Mouse (Mus musculus): ENCODE results near the gene Galnt17. TPM values are rescaled to one million over a fixed set of nuclear protein-coding genes. Genes with fewer than 3 reads are reported as not detected.

Galnt17 gene
- total RNA-seq, 1 experiment from 2014 or later: not detected

DNA sequence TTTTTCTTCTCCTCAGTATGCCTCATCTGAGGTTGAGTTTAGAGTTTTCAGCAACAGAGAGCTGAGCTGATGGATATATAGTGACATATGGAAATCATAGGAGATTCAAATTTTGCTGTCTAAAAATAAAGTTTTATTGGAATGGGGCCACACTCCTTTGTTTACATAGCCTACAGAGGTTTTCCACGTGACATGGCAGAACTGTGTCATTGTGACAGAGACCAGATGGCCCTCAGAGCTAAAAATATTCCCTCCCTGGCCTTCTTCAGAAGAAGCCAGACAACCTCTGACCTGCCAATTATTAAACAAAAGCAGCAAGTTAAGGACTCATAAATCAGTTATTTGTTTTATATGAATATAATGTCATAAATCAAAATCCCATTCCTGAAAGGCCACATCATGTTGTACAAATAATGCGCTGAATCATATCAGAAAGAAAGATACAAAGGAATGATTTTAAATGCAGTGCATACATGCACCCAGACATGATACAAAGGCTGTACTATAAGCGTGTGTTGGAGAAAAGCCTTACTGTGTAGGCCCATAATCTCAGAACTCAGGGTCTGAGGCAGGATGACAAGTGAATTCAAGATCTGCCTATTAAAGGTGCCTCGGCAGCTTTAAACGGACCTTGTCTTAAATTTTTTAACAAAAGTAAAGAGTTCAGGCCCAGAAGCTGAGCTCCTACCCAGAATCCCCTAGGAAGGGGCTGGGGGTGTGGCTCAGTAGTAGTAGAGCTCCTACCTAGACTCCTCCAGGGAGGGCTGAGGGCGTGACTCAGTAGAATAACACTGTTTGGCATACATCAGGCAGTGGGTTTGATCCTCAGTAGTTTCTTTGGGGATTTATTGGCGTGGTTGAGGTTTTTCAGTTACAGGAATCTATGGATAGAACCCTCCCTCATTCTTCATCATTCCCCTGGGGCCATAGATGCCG, 57.3 kb downstream of the Galnt17 start:
- ATAC-seq (ENCODE audit: extremely low read depth, insufficient number of reproducible peaks, low FRiP score, poor library complexity, severe bottlenecking): no peak

DNA sequence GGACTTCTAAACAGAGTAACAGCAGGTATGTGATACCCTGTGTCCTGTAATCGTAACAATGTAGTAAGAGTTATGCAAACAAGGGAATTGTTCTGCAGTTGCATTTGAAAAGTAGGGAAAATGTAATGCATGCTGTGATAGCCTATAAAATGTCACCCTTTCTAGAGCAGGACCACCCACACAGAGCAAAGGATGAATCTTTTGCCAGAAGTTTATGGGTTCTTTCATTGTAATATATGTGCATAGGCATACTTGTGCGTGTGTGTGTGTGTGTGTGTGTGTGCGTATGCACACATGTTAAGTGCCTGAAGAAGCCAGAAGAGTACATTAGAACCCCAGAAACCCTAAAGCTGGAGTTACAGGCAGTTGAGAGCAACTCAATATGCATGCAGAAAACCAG, 59.9 kb downstream of the Galnt17 start:
- no peak for ATAC-seq (ENCODE audit: extremely low read depth, insufficient number of reproducible peaks, low FRiP score, poor library complexity, severe bottlenecking)

DNA sequence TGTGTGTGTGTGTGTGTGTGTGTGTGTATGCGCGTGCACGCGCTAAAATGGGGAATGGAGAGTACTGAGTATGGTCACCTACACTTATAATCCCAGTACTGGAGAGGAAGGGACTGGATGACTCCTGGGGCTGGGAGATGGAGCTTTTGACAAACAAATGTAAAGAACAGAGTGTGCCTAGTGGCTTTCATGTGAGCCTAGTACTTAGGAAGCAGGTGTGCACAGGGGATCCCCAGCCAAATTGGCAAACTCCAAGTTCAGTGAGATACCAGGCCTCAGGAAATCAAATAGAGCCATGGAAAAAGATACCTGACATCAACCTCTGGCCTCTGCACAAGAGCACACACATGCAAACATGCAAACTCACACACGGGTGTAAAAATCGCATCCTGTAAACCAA, 61.7 kb downstream of the Galnt17 start:
- ATAC-seq (ENCODE audit: extremely low read depth, insufficient number of reproducible peaks, low FRiP score, poor library complexity, severe bottlenecking): no peak

DNA sequence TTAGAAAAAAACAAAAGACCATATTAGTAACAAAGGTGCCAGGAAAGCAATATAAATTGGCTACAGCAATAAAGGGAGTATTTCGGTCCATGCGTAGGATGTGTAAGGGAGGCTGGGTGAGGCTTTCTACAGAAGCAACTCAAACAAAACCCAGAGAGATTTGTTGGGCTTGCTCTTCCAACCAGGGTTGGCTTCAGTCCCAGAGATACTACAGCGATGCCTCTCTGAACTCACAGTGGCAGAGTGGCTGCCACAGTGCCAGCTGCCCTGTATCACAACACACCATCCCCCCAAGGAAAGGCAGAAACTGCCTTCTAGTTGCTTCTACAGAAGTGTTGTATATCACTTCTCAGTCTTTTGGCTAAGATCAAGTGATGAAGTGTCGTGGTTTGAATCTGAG, 66.6 kb downstream of the Galnt17 start:
- no peak for ATAC-seq (ENCODE audit: extremely low read depth, insufficient number of reproducible peaks, low FRiP score, poor library complexity, severe bottlenecking)

DNA sequence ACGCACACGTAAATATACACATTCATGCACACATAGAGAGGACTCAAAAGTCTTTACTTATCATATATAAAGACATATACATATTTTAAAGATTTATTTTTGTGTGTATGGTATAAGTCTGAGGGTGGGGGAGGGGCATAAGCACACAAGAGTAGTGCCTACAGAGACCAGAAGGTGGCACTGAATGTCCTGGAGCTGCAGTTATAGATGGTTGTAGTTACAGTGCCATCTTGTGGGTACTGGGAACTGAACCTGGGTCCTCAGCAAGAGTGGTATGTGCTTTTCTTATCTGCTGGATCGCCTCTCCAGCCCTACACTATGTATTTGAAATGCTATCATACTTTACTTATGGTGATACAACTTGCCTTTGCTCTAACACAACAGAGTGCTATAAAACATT, 68.5 kb downstream of the Galnt17 start:
- ATAC-seq (ENCODE audit: extremely low read depth, insufficient number of reproducible peaks, low FRiP score, poor library complexity, severe bottlenecking): no peak

DNA sequence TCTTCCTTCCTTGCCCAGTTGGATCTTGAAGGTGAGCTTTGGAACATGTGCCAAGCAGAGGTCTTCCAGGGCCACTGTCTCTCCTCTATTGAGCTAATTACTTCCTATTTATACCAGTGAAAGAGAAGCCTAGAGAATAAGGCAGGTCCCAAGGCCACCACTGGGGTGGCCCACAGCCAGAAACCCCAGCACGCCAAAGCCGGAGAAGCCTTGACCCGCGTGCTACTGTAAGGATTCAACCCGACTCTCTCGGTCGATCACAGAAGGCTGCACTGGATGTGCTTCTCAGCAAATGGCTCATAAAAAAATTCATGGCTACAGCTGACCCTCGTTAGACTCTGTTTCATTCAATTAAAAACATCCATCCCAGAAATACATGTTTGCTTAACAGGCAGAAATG, 71.4 kb downstream of the Galnt17 start:
- ATAC-seq (ENCODE audit: extremely low read depth, insufficient number of reproducible peaks, low FRiP score, poor library complexity, severe bottlenecking): no peak

DNA sequence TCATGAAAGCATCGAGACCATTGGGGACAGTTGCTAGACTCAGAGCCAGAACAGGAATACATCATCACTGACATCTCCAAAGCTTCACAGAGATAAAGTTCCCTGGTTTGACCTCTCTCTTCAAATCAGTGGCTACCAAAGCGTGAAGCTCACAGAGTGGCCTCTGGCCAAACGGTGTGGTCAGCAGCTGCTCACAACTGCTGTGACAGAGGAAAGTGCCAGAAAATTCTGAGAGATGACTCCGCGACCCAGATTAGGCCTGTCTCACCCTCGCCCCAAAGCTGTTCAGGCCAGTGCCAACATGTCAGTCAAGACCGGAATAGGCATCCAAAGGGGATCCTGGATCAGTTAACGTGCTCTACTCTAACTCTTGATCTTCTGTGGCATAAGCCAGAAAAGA, 74.5 kb downstream of the Galnt17 start:
- no peak for ATAC-seq (ENCODE audit: extremely low read depth, insufficient number of reproducible peaks, low FRiP score, poor library complexity, severe bottlenecking)

DNA sequence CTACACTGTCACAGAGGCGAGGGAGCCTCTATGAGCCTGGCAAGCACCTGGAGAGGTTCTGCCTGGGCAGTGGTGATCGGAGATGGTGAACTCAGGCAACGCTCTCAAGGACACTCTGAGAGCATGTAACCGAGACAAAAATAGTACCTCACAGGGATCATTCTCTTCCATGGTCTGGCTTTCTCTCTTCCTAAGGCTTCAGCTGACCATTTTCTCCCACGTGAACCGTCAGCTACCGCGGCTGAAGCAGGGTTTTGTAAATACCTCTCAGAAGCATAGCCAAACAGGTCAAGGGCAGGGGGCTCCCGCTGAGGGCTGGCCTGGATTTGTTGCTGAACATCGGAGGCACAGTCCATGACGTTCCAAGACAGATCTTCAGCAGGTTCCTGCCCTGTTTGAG, 77.2 kb downstream of the Galnt17 start:
- no peak for ATAC-seq (ENCODE audit: extremely low read depth, insufficient number of reproducible peaks, low FRiP score, poor library complexity, severe bottlenecking)

DNA sequence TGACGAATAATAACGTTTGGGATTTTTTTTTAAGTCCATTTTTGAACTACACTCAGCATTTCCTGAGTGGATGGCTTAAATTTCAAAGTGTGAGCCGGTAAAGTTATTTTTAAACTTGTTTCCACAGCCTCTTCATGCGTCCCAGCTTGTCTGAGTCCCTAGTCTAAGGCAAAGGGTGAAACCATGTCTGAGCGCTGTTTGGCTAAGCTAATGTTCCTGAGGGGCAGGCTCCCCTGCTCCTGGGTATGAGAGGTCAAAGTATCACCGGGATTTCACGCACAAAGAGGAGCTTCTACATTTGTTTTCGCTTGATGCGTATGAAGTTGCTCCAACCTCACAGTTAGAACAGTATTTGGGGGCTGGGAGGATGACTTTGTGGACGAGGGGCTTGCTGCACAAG, 78.6 kb downstream of the Galnt17 start:
- ATAC-seq (ENCODE audit: extremely low read depth, insufficient number of reproducible peaks, low FRiP score, poor library complexity, severe bottlenecking): no peak

DNA sequence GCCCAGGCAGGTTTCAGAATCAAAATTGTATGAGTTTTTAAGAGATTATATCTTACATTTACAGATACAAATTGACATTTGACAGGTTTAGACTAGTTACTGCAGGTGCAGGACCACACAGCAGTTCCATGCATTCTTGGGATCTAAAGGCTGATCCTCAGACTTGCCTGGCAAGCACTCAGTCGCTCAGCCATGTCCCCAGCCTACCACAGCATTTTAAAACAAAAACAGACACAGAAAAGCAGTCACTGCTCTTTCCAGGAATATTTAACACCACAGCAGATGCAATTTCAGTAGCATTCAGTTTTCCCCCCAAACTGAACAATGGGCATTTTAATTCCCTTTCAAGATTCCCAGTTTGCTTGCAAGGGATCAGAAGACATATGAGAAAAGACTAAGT, 84.9 kb downstream of the Galnt17 start:
- ATAC-seq (ENCODE audit: extremely low read depth, insufficient number of reproducible peaks, low FRiP score, poor library complexity, severe bottlenecking): no peak

DNA sequence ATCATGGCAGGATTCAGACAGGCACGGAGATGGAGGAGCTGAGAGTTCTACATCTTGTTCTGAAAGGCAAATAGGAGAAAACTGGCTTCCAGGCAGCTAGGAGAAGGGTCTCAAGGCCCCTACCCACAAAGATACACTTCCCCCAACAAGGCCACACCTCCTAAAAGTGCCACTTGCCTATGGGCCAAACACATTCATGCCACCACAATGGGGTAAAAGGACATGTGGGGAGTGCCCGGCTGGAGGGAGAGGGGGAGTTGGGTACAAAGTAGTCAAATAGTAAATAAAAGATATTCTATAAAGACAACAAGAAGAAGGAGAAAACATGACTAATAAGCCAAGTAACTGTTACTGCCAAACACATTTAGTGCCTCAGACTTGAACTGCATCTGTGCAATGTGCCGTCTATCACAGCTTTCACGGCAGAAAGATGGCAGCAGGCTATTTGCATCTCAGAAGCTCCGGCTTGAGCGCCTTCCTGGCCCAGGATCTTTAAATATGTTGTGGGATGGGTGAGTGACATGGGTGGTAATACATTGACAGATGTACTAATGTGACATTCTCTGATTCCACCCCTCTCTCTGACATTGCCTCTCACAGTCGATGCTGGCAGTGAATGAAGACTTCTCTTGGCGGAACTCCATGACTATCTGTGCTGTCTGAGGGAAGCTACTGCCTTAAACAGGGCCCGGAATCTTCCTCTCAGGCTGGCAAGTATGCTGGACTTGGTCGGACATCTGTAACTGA, 85.6 kb downstream of the Galnt17 start:
- ATAC-seq (ENCODE audit: extremely low read depth, insufficient number of reproducible peaks, low FRiP score, poor library complexity, severe bottlenecking): no peak

DNA sequence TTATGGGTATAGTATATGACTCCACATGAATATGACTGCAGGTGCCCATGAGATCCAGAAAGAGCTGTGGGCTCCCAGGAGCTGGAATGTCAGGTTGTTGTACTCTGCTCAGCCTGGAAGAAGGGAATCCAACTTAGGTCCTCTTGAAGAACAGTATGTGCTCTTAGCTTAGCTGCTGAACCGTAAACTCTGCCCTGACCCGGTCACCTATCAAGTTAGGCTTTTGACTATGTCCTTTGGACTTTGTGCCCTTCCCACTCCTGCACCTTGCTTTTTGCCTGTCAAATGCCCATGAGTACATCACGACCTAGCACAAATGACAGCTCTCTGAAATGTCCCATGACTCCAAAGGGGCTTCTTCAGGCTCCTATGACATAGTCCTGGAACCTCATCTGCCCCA, 90.1 kb downstream of the Galnt17 start:
- ATAC-seq (ENCODE audit: extremely low read depth, insufficient number of reproducible peaks, low FRiP score, poor library complexity, severe bottlenecking): no peak

DNA sequence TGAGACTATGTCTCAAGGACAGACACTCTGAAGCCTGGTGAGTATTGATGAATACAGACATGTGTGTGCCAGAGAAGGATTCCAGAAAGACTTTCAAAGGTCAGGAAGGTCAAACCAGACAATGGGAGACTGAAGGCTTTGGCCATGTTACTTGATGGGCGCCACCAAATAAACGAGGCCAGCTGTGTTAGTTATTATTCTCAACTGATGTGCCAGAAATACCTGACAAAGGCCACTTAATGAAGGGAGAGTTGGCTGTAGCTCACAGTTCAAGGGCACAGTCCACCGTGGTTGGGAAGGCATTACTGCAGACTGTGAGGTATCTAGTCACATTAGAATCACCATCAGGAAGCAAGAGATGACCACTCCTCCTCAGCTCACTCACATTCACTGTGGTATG, 96.7 kb downstream of the Galnt17 start:
- ATAC-seq (ENCODE audit: extremely low read depth, insufficient number of reproducible peaks, low FRiP score, poor library complexity, severe bottlenecking): no peak

DNA sequence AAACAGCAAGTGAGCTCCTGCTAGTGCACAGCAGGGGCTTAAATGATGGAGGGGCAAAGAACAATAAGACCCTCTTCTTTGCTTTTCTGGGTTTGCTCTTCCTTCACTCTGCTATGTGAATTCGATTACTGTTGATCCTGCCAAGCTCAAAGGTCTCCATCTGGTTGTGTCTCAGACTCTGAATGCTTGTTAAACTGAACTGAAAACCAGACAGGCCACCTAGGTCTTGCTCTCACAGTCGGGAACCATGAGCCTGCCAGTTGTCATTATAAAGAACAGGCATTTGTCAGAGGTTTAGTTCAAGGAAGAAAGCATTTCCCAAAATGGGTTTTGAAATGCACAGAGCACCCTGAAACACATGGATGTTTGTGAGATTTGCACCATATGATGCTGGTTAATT, 107.2 kb downstream of the Galnt17 start:
- no peak for ATAC-seq (ENCODE audit: extremely low read depth, insufficient number of reproducible peaks, low FRiP score, poor library complexity, severe bottlenecking)

DNA sequence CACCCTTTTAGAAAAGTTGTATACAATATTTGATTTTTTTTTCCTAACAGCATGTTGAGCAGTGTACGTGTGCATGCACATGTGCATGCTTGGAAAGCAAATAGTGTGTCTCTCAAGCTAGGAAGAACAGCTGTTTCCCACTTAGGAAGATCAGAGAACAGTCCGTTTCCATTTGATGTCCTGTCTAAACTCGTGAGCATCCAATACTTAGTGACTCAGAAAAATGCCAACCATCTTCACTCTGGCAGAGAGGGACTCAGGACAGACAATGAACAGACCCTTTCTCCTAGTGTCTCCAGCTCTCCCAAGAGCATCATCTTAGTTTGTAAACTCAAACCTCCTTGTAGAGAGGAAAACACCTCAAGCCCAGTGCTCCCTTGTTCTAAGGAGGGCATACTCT, 116.0 kb downstream of the Galnt17 start:
- ATAC-seq (ENCODE audit: extremely low read depth, insufficient number of reproducible peaks, low FRiP score, poor library complexity, severe bottlenecking): no peak

DNA sequence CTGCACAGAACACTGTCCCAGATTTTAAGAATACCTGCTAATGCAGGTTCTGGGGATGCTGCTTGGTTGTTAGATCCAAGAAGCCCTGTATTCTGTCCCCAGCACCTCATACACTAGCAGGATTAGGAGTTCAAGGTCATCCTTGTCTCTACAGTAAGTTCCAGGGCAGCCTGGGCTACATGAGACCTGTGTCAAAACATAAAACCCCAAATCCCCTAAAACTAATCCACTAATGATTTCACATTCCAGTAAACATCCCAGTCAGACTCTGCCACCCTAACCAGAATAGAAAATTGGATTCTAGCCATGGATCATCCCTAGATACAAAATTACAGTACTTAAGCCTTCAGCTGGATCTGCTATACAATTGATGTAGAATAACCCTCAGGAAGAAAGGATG, 123.7 kb downstream of the Galnt17 start:
- ATAC-seq (ENCODE audit: extremely low read depth, insufficient number of reproducible peaks, low FRiP score, poor library complexity, severe bottlenecking): no peak

DNA sequence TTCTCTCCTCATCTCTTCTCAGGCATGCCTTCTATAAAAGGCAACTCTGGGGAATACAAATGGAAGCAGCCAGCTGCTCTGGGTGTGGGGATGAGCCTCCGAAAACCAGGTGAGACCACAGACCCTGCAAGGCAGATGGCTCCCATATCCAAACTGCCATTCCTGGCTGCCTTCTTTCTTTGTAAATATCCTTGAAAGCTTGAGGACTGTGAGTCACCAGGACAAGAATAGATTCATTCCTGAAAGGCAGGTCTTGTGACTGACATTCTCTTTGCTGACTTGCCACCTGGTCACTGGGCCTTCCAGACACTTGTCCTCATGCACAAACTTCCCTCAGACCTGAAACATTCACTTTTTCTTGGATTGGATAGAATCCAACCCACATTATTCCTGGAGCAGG, 127.1 kb downstream of the Galnt17 start:
- ATAC-seq (ENCODE audit: extremely low read depth, insufficient number of reproducible peaks, low FRiP score, poor library complexity, severe bottlenecking): no peak

DNA sequence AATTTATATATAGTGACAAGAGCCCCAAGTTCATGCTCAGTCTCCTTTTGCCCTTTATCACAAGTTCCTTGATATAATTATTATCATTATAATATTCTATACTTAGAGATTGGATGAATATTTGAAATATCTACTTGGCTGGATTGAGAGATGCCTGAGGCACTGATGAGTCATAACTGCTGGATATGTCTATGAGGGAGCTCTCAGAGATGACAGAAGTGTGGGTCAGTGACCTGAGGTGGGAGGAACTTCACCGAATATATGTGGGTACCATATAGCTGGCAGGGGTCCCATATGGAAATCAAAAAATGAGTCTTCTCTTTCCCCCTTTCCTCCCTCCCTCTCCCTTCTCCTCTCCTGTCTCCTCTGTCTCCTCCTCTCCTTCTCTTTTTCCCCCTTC, 127.5 kb downstream of the Galnt17 start:
- ATAC-seq (ENCODE audit: extremely low read depth, insufficient number of reproducible peaks, low FRiP score, poor library complexity, severe bottlenecking): no peak

DNA sequence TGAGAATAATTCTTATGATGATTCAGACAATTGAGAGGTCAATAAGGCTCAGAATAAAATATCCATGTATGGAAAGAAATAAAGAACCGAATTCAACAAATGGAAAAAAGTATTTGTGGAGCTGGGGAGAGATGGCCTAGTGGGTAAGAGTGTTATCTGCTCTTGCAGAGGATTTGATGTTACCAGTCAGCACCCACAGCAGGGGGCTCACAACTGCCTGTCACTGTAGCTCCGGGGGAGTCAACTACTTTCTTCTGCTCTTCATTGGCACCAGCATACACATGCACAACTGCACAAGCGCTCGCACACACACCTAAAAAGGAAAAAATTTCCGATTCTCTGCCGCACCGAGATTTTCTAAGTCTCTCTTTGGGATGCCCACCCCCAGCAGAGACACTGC, 130.4 kb downstream of the Galnt17 start:
- ATAC-seq (ENCODE audit: extremely low read depth, insufficient number of reproducible peaks, low FRiP score, poor library complexity, severe bottlenecking): no peak

DNA sequence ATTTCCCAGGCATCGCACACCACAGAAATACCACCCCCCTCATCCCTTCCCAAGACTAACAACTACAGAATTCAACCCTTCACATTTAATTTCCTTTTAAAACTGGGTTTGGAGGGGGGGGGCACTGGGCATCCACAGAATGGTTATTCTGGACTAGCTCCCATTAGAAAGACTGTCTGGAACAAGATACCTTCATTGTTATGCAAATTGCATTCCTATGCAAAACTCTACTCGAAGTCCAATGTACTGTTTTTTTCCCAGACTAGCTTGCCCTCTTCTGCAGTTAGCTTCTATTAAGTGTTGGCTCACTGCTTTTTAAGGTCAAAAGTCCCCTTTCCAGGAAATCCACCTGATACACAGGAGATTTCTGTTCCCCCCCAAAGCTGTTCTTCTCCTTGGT, 131.1 kb downstream of the Galnt17 start:
- ATAC-seq (ENCODE audit: extremely low read depth, insufficient number of reproducible peaks, low FRiP score, poor library complexity, severe bottlenecking): no peak

Data from neutrophil, adult 5-6 weeks (primary cell).